Mouse (Mus musculus): ENCODE data around the gene Imp3.

- TF ChIP-seq POLR2A (IDR thresholded peaks at IDR 0.05; ENCODE audit: insufficient read depth, low read depth, low read length) (no peak), CTCF (IDR thresholded peaks at IDR 0.05) (no peak)
These were observed 36.1 kb upstream of the Imp3 start for GRCm38 (mm10) chr9:56901187-56901586.

Measured in heart, adult 2 months (tissue).